ENCODE assay signal across 10 mouse cellular contexts in the genomic region with DNA sequence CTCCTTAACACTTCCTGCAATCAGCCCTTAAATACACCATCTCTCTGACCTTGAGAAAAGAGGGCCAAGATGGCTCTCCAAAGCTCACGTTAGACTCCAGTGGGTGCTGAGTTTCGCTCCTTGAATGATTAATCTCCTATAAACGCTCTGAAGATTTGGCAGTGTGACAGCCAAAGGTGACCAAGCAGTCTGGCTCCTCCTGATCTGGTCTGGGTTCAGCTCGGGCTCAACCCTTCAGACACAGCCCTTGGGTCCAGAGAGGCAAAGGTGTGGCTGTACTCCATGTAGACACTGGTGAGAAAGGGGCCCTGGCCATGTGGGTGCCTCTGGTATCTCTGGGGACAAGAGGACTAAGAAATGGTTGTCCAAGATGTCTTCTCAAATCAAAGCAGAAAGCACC. TPM values are rescaled to one million over a fixed set of nuclear protein-coding genes. Genes with fewer than 3 reads are reported as not detected.
DNase-seq lines count a peak whose midpoint lies in the region.
"Had no signal": no experiment of that assay in that cellular context is flagged by ENCODE, and none has a peak within 500 bp of the region (broad histone marks: within the 10 kb centered on the region; RNA-seq: fewer than 3 reads in every experiment).

No protein-coding gene starts in this region.

- WGBS in large intestine, adult 2 months, result 29% methylated on average over 4 of the region's 4 CpGs

- peak; percentile 2 for DNase-seq in left cerebral cortex, postnatal 4 days
- no peak for DNase-seq in left cerebral cortex, adult 8-10 months (ENCODE audit: low spot score in 2 of 2)
- peak; percentile 81 to 87 for DNase-seq in kidney, adult 8-10 months
- peak; percentile 73 for DNase-seq in large intestine, adult 2 months (ENCODE audit: low read depth, low spot score)
- DNase-seq in spleen, postnatal 10 days (ENCODE audit: low spot score in 2 of 2), result peak; percentile 58 to 81
- DNase-seq in heart, postnatal 10 days, result no peak
- no peak for DNase-seq in thymus, postnatal 4 days
- DNase-seq in gastrocnemius, postnatal 25 days, result no peak
- DNase-seq: cerebellum, adult 8-10 months; gastrocnemius, postnatal 36 days had no signal

- intact Hi-C loops in left cerebral cortex, postnatal 4 days (cut with DNase I), result no loop called here
- intact Hi-C loops in heart, postnatal 10 days (cut with DNase I), result no loop called here

RNA-seq across cellular contexts. Expression of a gene that starts 27.9 kb away (rescaled TPM):
- 10 to 100 TPM; 78.6 to 83.1 TPM for total RNA-seq in left cerebral cortex, postnatal 4 days (2021)
- total RNA-seq in left cerebral cortex, adult 8-10 months (2022), result 10 to 100 TPM; 51.6 to 55.1 (median 53.4) TPM
- polyA plus RNA-seq in large intestine, adult 2 months (2012; rRNA removed), result 19.5 and 41.2 TPM in 2 replicates
- 1 to 10 TPM; 7.1 to 7.3 TPM for total RNA-seq in heart, postnatal 10 days (2021)
- 10 to 100 TPM; 11.3 to 14.9 TPM for total RNA-seq in gastrocnemius, postnatal 25 days (2021)

Comparison
In these comparisons a context has a peak if more than half of its experiments do, and no peak if none do; other contexts are left out.
1. DNase-seq: peak in left cerebral cortex, postnatal 4 days (single experiment), kidney, adult 8-10 months (2 of 2), large intestine, adult 2 months (single experiment) and spleen, postnatal 10 days (2 of 2); none in left cerebral cortex, adult 8-10 months (0 of 2), heart, postnatal 10 days (0 of 2), thymus, postnatal 4 days (single experiment) and gastrocnemius, postnatal 25 days (single experiment).